Mouse (Mus musculus) retina, postnatal 1 day (tissue): Measurements from ENCODE around the gene Igll1.
"Not testable (repeated sequence)": the region's sequence is repeated elsewhere in the genome, so short reads cannot be mapped to it uniquely, and the experiment has no call there.

Experiments used
- DNase-seq: peaks from one replicate; pipeline ENCODE4 v3.0.0-alpha.2; 2012

Gene Igll1

GRCm38 (mm10) chr16:16863978-16864377 is at the start of gene Igll1:
Gene Igll1, minus strand, starts transcription at chr16:16863985.
- DNase-seq = no peak

- DNase-seq = no peak
Observed at GRCm38 (mm10) chr16:16913440-16913839, 49.7 kb upstream of the Igll1 start.

GRCm38 (mm10) chr16:16911641-16912597 is 48.1 kb upstream of the Igll1 start:
- peak; percentile 95 for DNase-seq

GRCm38 (mm10) chr16:16907799-16908198 is 44.0 kb upstream of the Igll1 start:
- DNase-seq = no peak

- no peak for DNase-seq
Observed at GRCm38 (mm10) chr16:16903188-16903587, 39.4 kb upstream of the Igll1 start.

GRCm38 (mm10) chr16:16902329-16902728 is 38.5 kb upstream of the Igll1 start:
- no peak for DNase-seq

GRCm38 (mm10) chr16:16897056-16897584 is 33.3 kb upstream of the Igll1 start:
- no peak for DNase-seq

- DNase-seq = peak; percentile 94
Observed at GRCm38 (mm10) chr16:16896382-16897055, 32.7 kb upstream of the Igll1 start, which contains the start of gene Ppm1f. Gene Ppm1f, plus strand, starts transcription at chr16:16896469.

GRCm38 (mm10) chr16:16896015-16896381 is 32.2 kb upstream of the Igll1 start:
- DNase-seq = no peak

- DNase-seq = no peak
Observed at GRCm38 (mm10) chr16:16892366-16892765, 28.6 kb upstream of the Igll1 start.

GRCm38 (mm10) chr16:16888341-16888740 is 24.6 kb upstream of the Igll1 start:
- no peak for DNase-seq

GRCm38 (mm10) chr16:16879025-16879424 is 15.2 kb upstream of the Igll1 start:
- DNase-seq = no peak

- DNase-seq = peak; percentile 98
Observed at GRCm38 (mm10) chr16:16870617-16871331, 7.0 kb upstream of the Igll1 start, which contains the start of the genes Top3b and Vpreb1. Gene Top3b, plus strand, starts transcription at chr16:16870736. Gene Vpreb1, minus strand, starts transcription at chr16:16870843.

GRCm38 (mm10) chr16:16870241-16870616 is 6.4 kb upstream of the Igll1 start:
- no peak for DNase-seq

- no peak for DNase-seq
Observed at GRCm38 (mm10) chr16:16865696-16866561, 2.1 kb upstream of the Igll1 start.

- DNase-seq = no peak
Observed at GRCm38 (mm10) chr16:16865217-16865616, 1.4 kb upstream of the Igll1 start.

- no peak for DNase-seq
Observed at GRCm38 (mm10) chr16:16862288-16862687, 1.5 kb downstream of the Igll1 start.

GRCm38 (mm10) chr16:16856731-16857476 is 6.9 kb downstream of the Igll1 start:
- DNase-seq = no peak

GRCm38 (mm10) chr16:16856054-16856453 is 7.7 kb downstream of the Igll1 start:
- not testable (repeated sequence) for DNase-seq

- DNase-seq = no peak
Observed at GRCm38 (mm10) chr16:16855541-16855940, 8.2 kb downstream of the Igll1 start.

GRCm38 (mm10) chr16:16854836-16855235 is 8.9 kb downstream of the Igll1 start:
- DNase-seq = peak; percentile 66
